In the genomic region with DNA sequence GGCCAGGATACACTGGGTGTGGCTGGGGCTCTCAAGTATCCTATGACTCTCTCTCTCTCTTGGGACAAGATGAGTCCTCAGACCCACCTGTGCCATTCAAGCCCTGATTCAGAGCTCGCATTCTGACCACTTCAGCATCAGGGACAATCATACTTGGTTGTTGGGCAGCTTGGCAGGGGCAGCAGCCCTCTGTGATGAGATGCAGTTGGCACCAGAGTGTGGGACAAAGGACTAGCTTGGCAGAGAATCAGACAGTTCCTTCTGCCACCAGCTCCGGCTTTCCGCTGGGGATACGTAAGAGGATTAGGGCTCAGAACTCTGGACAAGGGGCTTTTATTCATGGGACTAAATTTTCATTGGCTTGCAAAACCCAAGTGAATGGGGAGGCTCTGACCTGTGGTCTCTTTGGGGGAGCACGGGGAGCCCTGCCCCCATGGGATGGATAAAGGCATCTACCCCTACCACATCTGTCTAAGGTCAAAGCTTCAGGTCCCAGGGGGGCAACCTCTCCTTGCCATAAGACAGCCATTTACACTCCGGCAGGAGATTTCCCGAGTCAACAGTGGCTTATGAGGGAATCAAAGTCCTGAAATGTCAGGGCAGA, we compare ENCODE assay signal across 13 mouse cellular contexts. TPM values are rescaled to one million over a fixed set of nuclear protein-coding genes. Genes with fewer than 3 reads are reported as not detected.
DNase-seq lines count a peak whose midpoint lies in the region; ATAC-seq and TF ChIP-seq lines count a peak whose summit lies in the region.
"Had no signal": no experiment of that assay in that cellular context is flagged by ENCODE, and none has a peak within 500 bp of the region (broad histone marks: within the 10 kb centered on the region; RNA-seq: fewer than 3 reads in every experiment).

No protein-coding gene starts in this region.

- intact Hi-C loops in heart, postnatal 14 days (cut with DNase I), result no loop called here

- no peaks in the 10 kb centered on the region for H3K36me3 ChIP-seq in midbrain, embryonic 10.5 days
- H3K36me3 ChIP-seq: embryonic facial prominence, embryonic 13.5 days; G1E; liver, embryonic 12.5 days had no signal

- no peak for TF ChIP-seq CTCF in cerebellum, adult 2 months (IDR thresholded peaks at IDR 0.05; ENCODE audit: borderline replicate concordance, insufficient read depth, low read depth, low read length)

- no peak for TF ChIP-seq POLR2A in cerebellum, adult 2 months (IDR thresholded peaks at IDR 0.05; ENCODE audit: borderline replicate concordance, insufficient read depth, low read length)

- peaks cover 18% of the 10 kb centered on the region for H3K4me1 ChIP-seq in cerebellum, adult 2 months (ENCODE audit: control insufficient read depth, insufficient read depth, low read length)
- H3K4me1 ChIP-seq in midbrain, embryonic 10.5 days, result peaks cover 15% of the 10 kb centered on the region
- H3K4me1 ChIP-seq: embryonic facial prominence, embryonic 13.5 days; liver, embryonic 12.5 days had no signal

- H3K9me3 ChIP-seq in midbrain, embryonic 10.5 days (replicated peaks), result 0 out of 2 replicates have a peak, but pooled peaks cover 2% of the 10 kb centered on the region
- H3K9me3 ChIP-seq: embryonic facial prominence, embryonic 13.5 days; G1E; liver, embryonic 12.5 days had no signal

- DNase-seq in brain, embryonic 18.5 days (ENCODE audit: low read depth, low spot score), result peak; percentile 62
- DNase-seq in cerebellum, adult 2 months, result peak; percentile 61 to 77
- DNase-seq in frontal cortex, postnatal 14 days (ENCODE audit: low spot score in 2 of 2), result peak; percentile 32 to 70
- DNase-seq in midbrain, embryonic 10.5 days (ENCODE audit: low spot score), result peak; percentile 41
- DNase-seq in heart, postnatal 14 days, result no peak
- no peak for DNase-seq in lung, adult 18-20 months
- DNase-seq: adrenal gland, adult 2 months; heart, adult 2 months had no signal

- no peak overlapping the region for H3K4me3 ChIP-seq in cerebellum, adult 2 months (replicated peaks; ENCODE audit: insufficient read depth, low read depth, low read length)
- no peak overlapping the region; the same call in 1 of the 2 replicates for H3K4me3 ChIP-seq in midbrain, embryonic 10.5 days
- H3K4me3 ChIP-seq: embryonic facial prominence, embryonic 13.5 days; heart, adult 2 months; liver, embryonic 12.5 days had no signal

- no peak overlapping the region for H3K27ac ChIP-seq in cerebellum, adult 2 months (ENCODE audit: insufficient read depth, low read length)
- H3K27ac ChIP-seq in midbrain, embryonic 10.5 days (replicated peaks), result peak overlapping the region; percentile 83
- H3K27ac ChIP-seq: embryonic facial prominence, embryonic 13.5 days; heart, adult 2 months; kidney, postnatal 0 days; liver, embryonic 12.5 days had no signal

- H3K27me3 ChIP-seq in cerebellum, adult 2 months (ENCODE audit: control insufficient read depth, insufficient read depth, low read length), result no peaks in the 10 kb centered on the region
- no peaks in the 10 kb centered on the region for H3K27me3 ChIP-seq in midbrain, embryonic 10.5 days (ENCODE audit: low read depth, poor library complexity, severe bottlenecking)
- H3K27me3 ChIP-seq: embryonic facial prominence, embryonic 13.5 days; liver, embryonic 12.5 days had no signal

- WGBS in cerebellum, adult 2 months, result 10% methylated on average over 7 of the region's 7 CpGs
- WGBS in midbrain, embryonic 10.5 days, result 29% methylated on average over 7 of the region's 7 CpGs

- ATAC-seq in megakaryocyte-erythroid progenitor cell, adult 5-6 weeks (replicated peaks; ENCODE audit: low FRiP score, low TSS enrichment, poor library complexity, severe bottlenecking), result no peak
- ATAC-seq: liver, embryonic 12.5 days had no signal

RNA-seq across cellular contexts. Expression of gene Elp6, which starts 17.6 kb away (rescaled TPM):
- polyA plus RNA-seq in cerebellum, adult 2 months (2012; rRNA removed), result 24.7 and 26.0 TPM in 2 replicates
- polyA plus RNA-seq in midbrain, embryonic 10.5 days (2016; fragmentation: Nextera tagmentation; extraction: Ambion mirVana), result 45.1 and 45.6 TPM in 2 replicates
- total RNA-seq in heart, postnatal 14 days (2021), result 1 to 10 TPM; 2.4 to 3.8 TPM
- 4.1 and 10.1 TPM in 2 replicates for total RNA-seq in megakaryocyte-erythroid progenitor cell, adult 5-6 weeks (2014; fragmentation: Nextera tagmentation)
- 6.3 and 10.2 TPM in 2 replicates for total RNA-seq in megakaryocyte-erythroid progenitor cell, adult 5-6 weeks (2017)

RNA-seq across cellular contexts. Expression of gene Cspg5, which starts 43.8 kb away (rescaled TPM):
- polyA plus RNA-seq in cerebellum, adult 2 months (2012; rRNA removed), result 118 and 124 TPM in 2 replicates
- 8.4 and 13.5 TPM in 2 replicates for polyA plus RNA-seq in midbrain, embryonic 10.5 days (2016; fragmentation: Nextera tagmentation; extraction: Ambion mirVana)
- under 1 TPM; 0.32 to 0.41 TPM for total RNA-seq in heart, postnatal 14 days (2021)
- total RNA-seq in megakaryocyte-erythroid progenitor cell, adult 5-6 weeks (2014; fragmentation: Nextera tagmentation), result 0.42 and 1.7 TPM in 2 replicates
- 0.27 and 0.33 TPM in 2 replicates for total RNA-seq in megakaryocyte-erythroid progenitor cell, adult 5-6 weeks (2017)

RNA-seq across cellular contexts. Expression of gene Scap, which starts 45.7 kb away (rescaled TPM):
- polyA plus RNA-seq in cerebellum, adult 2 months (2012; rRNA removed), result 45.8 and 46.0 TPM in 2 replicates
- polyA plus RNA-seq in midbrain, embryonic 10.5 days (2016; fragmentation: Nextera tagmentation; extraction: Ambion mirVana), result 38.7 and 40.3 TPM in 2 replicates
- 10 to 100 TPM; 26.4 to 27.6 TPM for total RNA-seq in heart, postnatal 14 days (2021)
- 35.0 and 48.5 TPM in 2 replicates for total RNA-seq in megakaryocyte-erythroid progenitor cell, adult 5-6 weeks (2014; fragmentation: Nextera tagmentation)
- 20.3 and 60.7 TPM in 2 replicates for total RNA-seq in megakaryocyte-erythroid progenitor cell, adult 5-6 weeks (2017)

Comparison
In these comparisons a context has a peak if more than half of its experiments do, and no peak if none do; other contexts are left out.
1. DNase-seq: peak in brain, embryonic 18.5 days (single experiment), cerebellum, adult 2 months (2 of 2), frontal cortex, postnatal 14 days (2 of 2) and midbrain, embryonic 10.5 days (single experiment); none in heart, postnatal 14 days (0 of 2) and lung, adult 18-20 months (0 of 2).